Mouse (Mus musculus) right cerebral cortex, postnatal 25 days (tissue): ENCODE results near the gene Chaf1b.

Experiments
- DNase-seq: peaks from one replicate; pipeline ENCODE4 v3.0.0; 2022

The Chaf1b gene

GRCm38 (mm10) chr16:93883423-93884085 is at the start of gene Chaf1b:
TSS of gene Chaf1b (plus strand) at chr16:93883901.
- DNase-seq = peak; percentile 90

- no peak for DNase-seq
Observed at GRCm38 (mm10) chr16:93834076-93834475, 49.6 kb upstream of the Chaf1b start.

GRCm38 (mm10) chr16:93839049-93839448 is 44.7 kb upstream of the Chaf1b start:
- DNase-seq = no peak

GRCm38 (mm10) chr16:93850527-93850926 is 33.2 kb upstream of the Chaf1b start:
- DNase-seq = no peak

GRCm38 (mm10) chr16:93859967-93860366 is 23.7 kb upstream of the Chaf1b start:
- DNase-seq = no peak

GRCm38 (mm10) chr16:93860686-93861085 is 23.0 kb upstream of the Chaf1b start:
- no peak for DNase-seq

- no peak for DNase-seq
Observed at GRCm38 (mm10) chr16:93874841-93875240, 8.9 kb upstream of the Chaf1b start.

GRCm38 (mm10) chr16:93877612-93878380 is 5.9 kb upstream of the Chaf1b start:
- no peak for DNase-seq

GRCm38 (mm10) chr16:93884086-93884721 is 503 bp downstream of the Chaf1b start:
- DNase-seq = no peak

GRCm38 (mm10) chr16:93884722-93885113 is 1.0 kb downstream of the Chaf1b start:
- no peak for DNase-seq

- no peak for DNase-seq
Observed at GRCm38 (mm10) chr16:93888481-93888880, 4.8 kb downstream of the Chaf1b start.

- no peak for DNase-seq
Observed at GRCm38 (mm10) chr16:93890948-93891604, 7.4 kb downstream of the Chaf1b start.

GRCm38 (mm10) chr16:93893285-93893684 is 9.6 kb downstream of the Chaf1b start:
- DNase-seq = no peak

GRCm38 (mm10) chr16:93903027-93903426 is 19.3 kb downstream of the Chaf1b start:
- DNase-seq = no peak

- peak; percentile 44 for DNase-seq
Observed at GRCm38 (mm10) chr16:93906156-93907014, 22.7 kb downstream of the Chaf1b start.

- DNase-seq = no peak
Observed at GRCm38 (mm10) chr16:93907761-93908160, 24.1 kb downstream of the Chaf1b start.

- no peak for DNase-seq
Observed at GRCm38 (mm10) chr16:93908196-93908595, 24.5 kb downstream of the Chaf1b start.

- no peak for DNase-seq
Observed at GRCm38 (mm10) chr16:93909936-93910335, 26.2 kb downstream of the Chaf1b start.

GRCm38 (mm10) chr16:93910735-93911665 is 27.3 kb downstream of the Chaf1b start:
- no peak for DNase-seq

GRCm38 (mm10) chr16:93912158-93912557 is 28.5 kb downstream of the Chaf1b start:
- no peak for DNase-seq

GRCm38 (mm10) chr16:93912808-93913207 is 29.1 kb downstream of the Chaf1b start:
- no peak for DNase-seq
